Mouse (Mus musculus) intestine, embryonic 14.5 days (tissue): ENCODE results near the gene Itga6. TPM values are rescaled to one million over a fixed set of nuclear protein-coding genes. Genes with fewer than 3 reads are reported as not detected.
"Not testable (repeated sequence)": the region's sequence is repeated elsewhere in the genome, so short reads cannot be mapped to it uniquely, and the experiment has no call there.

Experiments used
- ATAC-seq: fragments of 200-750 bp; cut with Nextera tagmentation; replicated peaks from 2 replicates; pipeline ENCODE4 v1.8.0; 2017; ENCODE audit warnings: low read depth, moderate number of reproducible peaks, moderate TSS enrichment, moderate library complexity; ENCODE audit not compliant: low FRiP score, low TSS enrichment
- DNase-seq: peaks from one replicate; pipeline ENCODE4 v3.0.0-alpha.2; 2018; ENCODE audit warnings: low spot score
- H3K27ac ChIP-seq: fragments of 300-500 bp; sonication (generic); 2 replicates; pipeline ENCODE4 v1.5.1; 2014; ENCODE audit warnings: low read depth, mild to moderate bottlenecking, control low read depth
- H3K27me3 ChIP-seq: fragments of 300-500 bp; sonication (generic); replicated peaks from 2 replicates; pipeline ENCODE4 v1.6.1; 2014; ENCODE audit warnings: low read length, control low read depth; ENCODE audit not compliant: control insufficient read depth, insufficient read depth
- H3K36me3 ChIP-seq: fragments of 300-500 bp; sonication (generic); 2 replicates; pipeline ENCODE4 v1.6.1; 2014; ENCODE audit warnings: low read length, control low read depth; ENCODE audit not compliant: control insufficient read depth, insufficient read depth
- H3K4me1 ChIP-seq: fragments of 300-500 bp; sonication (generic); replicated peaks from 2 replicates; pipeline ENCODE4 v1.6.1; 2014; ENCODE audit warnings: low read length, control low read depth, mixed read lengths; ENCODE audit not compliant: control insufficient read depth, insufficient read depth
- H3K4me2 ChIP-seq: fragments of 300-500 bp; sonication (generic); 2 replicates; pipeline ENCODE4 v1.6.1; 2014; ENCODE audit warnings: low read length
- H3K4me3 ChIP-seq: fragments of 300-500 bp; sonication (generic); 2 replicates; pipeline ENCODE4 v1.5.1; 2014; ENCODE audit warnings: low read depth, low read length, control low read depth, mixed read lengths
- H3K9ac ChIP-seq: fragments of 300-500 bp; sonication (generic); 2 replicates; pipeline ENCODE4 v1.6.1; 2014; ENCODE audit warnings: mild to moderate bottlenecking, low read length
- H3K9me3 ChIP-seq: fragments of 300-500 bp; sonication (generic); 2 replicates; pipeline ENCODE4 v1.6.1; 2016; ENCODE audit warnings: low read length, control low read depth; ENCODE audit not compliant: control insufficient read depth
- WGBS: fragments of 180-500 bp; shearing (Covaris S2); extraction: QIAGEN DNeasy Blood & Tissue Kit; methylation state at CpG from one replicate; pipeline ENCODE4 v1.1.7; 2014; 5-methylcytosine and 5-hydroxymethylcytosine counted together
- polyA plus RNA-seq: library from polyadenylated mRNA; unstranded; fragments of >200 nt; fragmentation: Nextera tagmentation; extraction: Ambion mirVana; gene quantifications from 2 replicates; pipeline ENCODE4 v1.2.1, GENCODE M21; 2014

The Itga6 gene
- polyA plus RNA-seq, 1 experiment from 2014 or later = 62.1 TPM

- DNase-seq (peak; percentile 92), ATAC-seq (no peak)
- Histone ChIP-seq H3K27me3 (no peaks in the 10 kb centered on the region), H3K27ac (no peak overlapping the region), H3K4me2 (no peak overlapping the region), H3K9me3 (no peaks in the 10 kb centered on the region), H3K36me3 (peaks cover 5% of the 10 kb centered on the region; the same call in 1 of the 2 replicates), H3K4me1 (no peaks in the 10 kb centered on the region), H3K9ac (no peak overlapping the region), H3K4me3 (no peak overlapping the region)
- 32% methylated on average over 6 of the region's 6 CpGs for WGBS
These were observed 92.4 kb downstream of the Itga6 start for GRCm38 (mm10) chr2:71837791-71838190.

GRCm38 (mm10) chr2:71843316-71843715 is 97.9 kb downstream of the Itga6 start:
- H3K4me3 ChIP-seq = no peak overlapping the region
- no peaks in the 10 kb centered on the region for H3K9me3 ChIP-seq
- 83% methylated on average over 9 of the region's 9 CpGs for WGBS
- DNase-seq (no peak), ATAC-seq (no peak)
- no peaks in the 10 kb centered on the region for H3K27me3 ChIP-seq
- H3K4me2 ChIP-seq = no peak overlapping the region
- no peak overlapping the region for H3K9ac ChIP-seq
- no peak overlapping the region for H3K27ac ChIP-seq
- peaks cover 15% of the 10 kb centered on the region for H3K36me3 ChIP-seq
- no peaks in the 10 kb centered on the region for H3K4me1 ChIP-seq

DNA sequence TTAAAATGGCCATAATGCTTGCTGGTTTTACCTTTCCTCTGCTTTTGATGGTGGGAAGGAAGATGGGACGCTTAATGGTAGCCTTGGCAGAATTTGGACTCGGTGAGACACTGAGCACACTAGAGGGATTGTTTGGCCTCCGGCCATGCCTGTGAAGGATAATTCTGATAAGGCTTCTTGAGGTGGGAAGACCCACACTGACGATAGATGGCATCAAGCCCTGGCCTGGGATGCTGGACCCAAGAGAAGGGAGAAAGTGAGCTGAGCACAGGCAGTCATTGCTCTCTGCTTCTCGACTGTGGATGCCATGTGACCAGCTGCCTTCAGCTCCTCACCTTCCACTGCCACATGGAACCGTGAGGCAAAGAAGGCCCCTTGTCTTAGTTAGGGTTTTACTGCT is 99.5 kb downstream of the Itga6 start:
- DNase-seq (no peak), ATAC-seq (no peak)
- no peak overlapping the region for H3K4me3 ChIP-seq
- H3K27me3 ChIP-seq = no peaks in the 10 kb centered on the region
- no peak overlapping the region for H3K27ac ChIP-seq
- H3K36me3 ChIP-seq = peaks cover 15% of the 10 kb centered on the region
- no peaks in the 10 kb centered on the region for H3K4me1 ChIP-seq
- no peak overlapping the region for H3K4me2 ChIP-seq
- H3K9ac ChIP-seq = no peak overlapping the region
- H3K9me3 ChIP-seq = no peaks in the 10 kb centered on the region
- 92% methylated on average over 6 of the region's 6 CpGs for WGBS

- H3K4me3 ChIP-seq, H3K27ac ChIP-seq, DNase-seq, H3K9ac ChIP-seq, H3K9me3 ChIP-seq, H3K4me1 ChIP-seq, H3K36me3 ChIP-seq, H3K27me3 ChIP-seq, H3K4me2 ChIP-seq: not testable (repeated sequence)
- ATAC-seq = 0 out of 2 replicates have a peak, but pooled peaks have one; percentile 27
- 3% methylated on average over 6 of the region's 8 CpGs for WGBS
These were observed 106.7 kb downstream of the Itga6 start for GRCm38 (mm10) chr2:71852161-71852560.

- H3K4me1 ChIP-seq = no peaks in the 10 kb centered on the region
- H3K4me2 ChIP-seq = no peak overlapping the region
- no peak overlapping the region for H3K9ac ChIP-seq
- no peaks in the 10 kb centered on the region for H3K27me3 ChIP-seq
- no peak for DNase-seq
- 79% methylated on average over 5 of the region's 5 CpGs for WGBS
- ATAC-seq = no peak
- no peak overlapping the region for H3K4me3 ChIP-seq
- no peak overlapping the region for H3K27ac ChIP-seq
- H3K9me3 ChIP-seq = no peaks in the 10 kb centered on the region
- 0 out of 2 replicates have a peak, but pooled peaks cover 5% of the 10 kb centered on the region for H3K36me3 ChIP-seq
These were observed 109.7 kb downstream of the Itga6 start for GRCm38 (mm10) chr2:71855076-71855475.

- H3K4me1 ChIP-seq = no peaks in the 10 kb centered on the region
- H3K36me3 ChIP-seq = no peaks in the 10 kb centered on the region
- no peaks in the 10 kb centered on the region for H3K9me3 ChIP-seq
- DNase-seq (no peak), ATAC-seq (no peak)
- no peak overlapping the region for H3K9ac ChIP-seq
- H3K4me3 ChIP-seq = no peak overlapping the region
- 80% methylated on average over 5 of the region's 5 CpGs for WGBS
- no peak overlapping the region for H3K4me2 ChIP-seq
- H3K27me3 ChIP-seq = no peaks in the 10 kb centered on the region
- no peak overlapping the region for H3K27ac ChIP-seq
These were observed 118.2 kb downstream of the Itga6 start for GRCm38 (mm10) chr2:71863531-71864173.

DNA sequence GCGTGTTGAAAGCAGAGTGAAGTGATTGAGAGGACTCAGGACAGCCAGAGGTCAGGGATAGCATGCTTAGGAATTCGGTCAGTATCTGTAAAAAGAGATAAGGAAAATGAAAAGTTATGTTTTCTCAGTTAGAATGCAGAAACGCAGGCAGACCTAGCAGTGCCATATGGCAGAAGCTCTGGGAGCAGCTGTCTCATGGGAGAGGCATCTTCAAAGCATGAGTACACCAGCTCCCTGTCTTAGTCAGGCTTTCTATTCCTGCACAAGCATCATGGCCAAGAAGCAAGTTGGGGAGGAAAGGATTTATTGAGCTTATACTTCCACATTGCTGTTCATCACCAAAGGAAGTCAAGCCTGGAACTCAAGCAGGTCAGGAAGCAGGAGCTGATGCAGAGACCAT is 119.6 kb downstream of the Itga6 start:
- H3K9ac ChIP-seq = no peak overlapping the region
- no peak for ATAC-seq
- no peaks in the 10 kb centered on the region for H3K4me1 ChIP-seq
- no peak overlapping the region for H3K4me2 ChIP-seq
- no peak overlapping the region for H3K27ac ChIP-seq
- H3K9me3 ChIP-seq = no peaks in the 10 kb centered on the region
- H3K27me3 ChIP-seq = no peaks in the 10 kb centered on the region
- no peak for DNase-seq
- H3K4me3 ChIP-seq = no peak overlapping the region
- no peaks in the 10 kb centered on the region for H3K36me3 ChIP-seq
- 55% methylated on average over 3 of the region's 3 CpGs for WGBS

- Histone ChIP-seq H3K9ac (no peak overlapping the region), H3K4me1 (no peaks in the 10 kb centered on the region), H3K4me3 (no peak overlapping the region), H3K36me3 (no peaks in the 10 kb centered on the region), H3K27ac (no peak overlapping the region), H3K9me3 (no peaks in the 10 kb centered on the region), H3K27me3 (no peaks in the 10 kb centered on the region), H3K4me2 (no peak overlapping the region)
- DNase-seq = no peak
- 66% methylated on average over 3 of the region's 3 CpGs for WGBS
- ATAC-seq = no peak
These were observed 120.5 kb downstream of the Itga6 start for GRCm38 (mm10) chr2:71865935-71866334.

DNA sequence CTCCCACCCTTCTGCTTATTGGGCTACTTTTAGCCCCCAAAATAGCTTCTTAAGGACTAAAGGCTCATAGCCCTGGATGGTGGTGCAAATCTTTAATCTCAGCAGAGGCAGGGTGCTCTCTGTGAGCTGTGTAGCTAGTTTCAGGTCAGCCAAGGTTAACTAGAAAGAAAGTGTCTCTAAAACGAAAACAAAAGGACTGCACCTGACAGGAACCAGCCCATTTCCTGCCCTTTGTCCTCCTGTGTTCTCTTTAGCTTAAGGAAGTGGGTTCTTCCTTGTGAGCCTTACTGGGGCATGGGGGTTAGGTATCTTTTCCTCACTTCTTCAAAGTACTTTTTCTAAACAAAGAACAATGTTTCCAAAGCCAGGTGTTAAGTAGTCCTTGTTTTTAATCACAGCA is 121.1 kb downstream of the Itga6 start:
- no peaks in the 10 kb centered on the region for H3K27me3 ChIP-seq
- ATAC-seq = no peak

More for the DNA sequence above, 121.1 kb downstream of the Itga6 start:
- Histone ChIP-seq H3K27ac (no peak overlapping the region), H3K36me3 (no peaks in the 10 kb centered on the region), H3K4me3 (no peak overlapping the region), H3K4me1 (no peaks in the 10 kb centered on the region), H3K4me2 (no peak overlapping the region), H3K9me3 (no peaks in the 10 kb centered on the region), H3K9ac (no peak overlapping the region)
- DNase-seq = no peak
- 45% methylated on average over 1 of the region's 1 CpGs for WGBS
